Mouse (Mus musculus): ENCODE data around the gene Inpp4b. TPM values are rescaled to one million over a fixed set of nuclear protein-coding genes. Genes with fewer than 3 reads are reported as not detected.

The Inpp4b gene
- total RNA-seq (2021) (10 to 100 TPM; 68.9 to 73.4 TPM), polyA plus RNA-seq (2012; rRNA removed) (7.3 and 26.7 TPM in 2 replicates)
- long read RNA-seq, partial matches to known transcripts: 6 of 13 reads
- long read RNA-seq, other reads (novel, unspliced or antisense): 7 of 13 reads

GRCm38 (mm10) chr8:81342236-81342998 is at the start of gene Inpp4b:
TSS of gene Inpp4b (plus strand) at chr8:81342556.
- H3K9ac ChIP-seq (ENCODE audit: low read depth, low read length): peak within 1 kb of the TSS; percentile 33
- H3K4me1 ChIP-seq (ENCODE audit: control insufficient read depth, insufficient read depth, low read length): peaks cover 2% of the 10 kb centered on the region; the same call in 1 of the 2 replicates
- intact Hi-C loops (cut with DNase I): loop anchor here (10.0 kb wide), 2 partner anchors 682 to 1502 kb away; no protein-coding TSS in a partner anchor
- no peaks in the 10 kb centered on the region for H3K36me3 ChIP-seq (ENCODE audit: control insufficient read depth, insufficient read depth, low read length)
- peak; percentile 70 to 78 for DNase-seq
- peak within 1 kb of the TSS; percentile 50 for H3K4me3 ChIP-seq
- H3K27ac ChIP-seq: no peak within 1 kb of the TSS
- no peaks in the 10 kb centered on the region; the same call in 1 of the 2 replicates for H3K27me3 ChIP-seq (ENCODE audit: control insufficient read depth, insufficient read depth, low read length)
- TF ChIP-seq EP300 (IDR thresholded peaks at IDR 0.05; ENCODE audit: insufficient read depth, low read depth, low read length): no peak
- no peak for TF ChIP-seq POLR2A (IDR thresholded peaks at IDR 0.05; ENCODE audit: insufficient read depth, low read depth, low read length)
- no peak for TF ChIP-seq CTCF (IDR thresholded peaks at IDR 0.05)
- H3K79me2 ChIP-seq (replicated peaks; ENCODE audit: control insufficient read depth, insufficient read depth, low read length): no peaks in the 10 kb centered on the region
- whole genome bisulfite sequencing: 1% methylated on average over 45 of the region's 46 CpGs

- no peak for DNase-seq
- Histone ChIP-seq H3K27me3 (ENCODE audit: control insufficient read depth, insufficient read depth, low read length) (no peaks in the 10 kb centered on the region), H3K4me3 (no peak overlapping the region), H3K4me1 (ENCODE audit: control insufficient read depth, insufficient read depth, low read length) (no peaks in the 10 kb centered on the region), H3K27ac (no peak overlapping the region), H3K9ac (ENCODE audit: low read depth, low read length) (no peak overlapping the region), H3K79me2 (replicated peaks; ENCODE audit: control insufficient read depth, insufficient read depth, low read length) (no peaks in the 10 kb centered on the region), H3K36me3 (ENCODE audit: control insufficient read depth, insufficient read depth, low read length) (no peaks in the 10 kb centered on the region)
- TF ChIP-seq CTCF (IDR thresholded peaks at IDR 0.05): no peak
- no peak for TF ChIP-seq EP300 (IDR thresholded peaks at IDR 0.05; ENCODE audit: insufficient read depth, low read depth, low read length)
- TF ChIP-seq POLR2A (IDR thresholded peaks at IDR 0.05; ENCODE audit: insufficient read depth, low read depth, low read length): no peak
- 53% methylated on average over 2 of the region's 2 CpGs for WGBS
- intact Hi-C loops (cut with DNase I): no loop called here
Measured at GRCm38 (mm10) chr8:81335250-81335649, 7.1 kb upstream of the Inpp4b start.

DNA sequence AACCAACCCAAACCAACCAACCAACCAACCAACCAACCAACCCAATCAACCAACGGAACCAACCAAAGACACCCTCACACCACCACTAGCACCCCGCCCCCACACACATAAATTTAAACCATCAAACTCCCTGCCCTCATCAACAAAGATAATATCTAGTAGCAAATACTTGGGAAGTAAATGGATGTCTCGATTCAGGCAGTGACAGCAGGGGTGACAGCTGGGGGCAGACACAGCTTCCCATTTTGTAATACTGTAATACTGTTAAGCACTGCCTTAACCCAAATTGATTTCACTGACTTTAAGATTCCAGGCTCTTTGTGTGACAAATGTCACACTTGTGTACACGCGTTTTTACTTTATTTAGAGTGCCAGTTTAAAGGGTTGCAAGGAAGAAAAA is 1.2 kb upstream of the Inpp4b start:
- no peaks in the 10 kb centered on the region for H3K79me2 ChIP-seq (replicated peaks; ENCODE audit: control insufficient read depth, insufficient read depth, low read length)
- intact Hi-C loops (cut with DNase I): loop anchor here (10.0 kb wide), 2 partner anchors 684 to 1504 kb away; no protein-coding TSS in a partner anchor
- no peak overlapping the region for H3K4me3 ChIP-seq
- H3K36me3 ChIP-seq (ENCODE audit: control insufficient read depth, insufficient read depth, low read length): no peaks in the 10 kb centered on the region
- H3K9ac ChIP-seq (ENCODE audit: low read depth, low read length): no peak overlapping the region
- TF ChIP-seq POLR2A (IDR thresholded peaks at IDR 0.05; ENCODE audit: insufficient read depth, low read depth, low read length) (no peak), CTCF (IDR thresholded peaks at IDR 0.05) (no peak), EP300 (IDR thresholded peaks at IDR 0.05; ENCODE audit: insufficient read depth, low read depth, low read length) (no peak)
- 52% methylated on average over 5 of the region's 5 CpGs for WGBS
- peaks cover 2% of the 10 kb centered on the region; the same call in 1 of the 2 replicates for H3K4me1 ChIP-seq (ENCODE audit: control insufficient read depth, insufficient read depth, low read length)
- no peaks in the 10 kb centered on the region; the same call in 1 of the 2 replicates for H3K27me3 ChIP-seq (ENCODE audit: control insufficient read depth, insufficient read depth, low read length)
- no peak for DNase-seq
- no peak overlapping the region for H3K27ac ChIP-seq

DNA sequence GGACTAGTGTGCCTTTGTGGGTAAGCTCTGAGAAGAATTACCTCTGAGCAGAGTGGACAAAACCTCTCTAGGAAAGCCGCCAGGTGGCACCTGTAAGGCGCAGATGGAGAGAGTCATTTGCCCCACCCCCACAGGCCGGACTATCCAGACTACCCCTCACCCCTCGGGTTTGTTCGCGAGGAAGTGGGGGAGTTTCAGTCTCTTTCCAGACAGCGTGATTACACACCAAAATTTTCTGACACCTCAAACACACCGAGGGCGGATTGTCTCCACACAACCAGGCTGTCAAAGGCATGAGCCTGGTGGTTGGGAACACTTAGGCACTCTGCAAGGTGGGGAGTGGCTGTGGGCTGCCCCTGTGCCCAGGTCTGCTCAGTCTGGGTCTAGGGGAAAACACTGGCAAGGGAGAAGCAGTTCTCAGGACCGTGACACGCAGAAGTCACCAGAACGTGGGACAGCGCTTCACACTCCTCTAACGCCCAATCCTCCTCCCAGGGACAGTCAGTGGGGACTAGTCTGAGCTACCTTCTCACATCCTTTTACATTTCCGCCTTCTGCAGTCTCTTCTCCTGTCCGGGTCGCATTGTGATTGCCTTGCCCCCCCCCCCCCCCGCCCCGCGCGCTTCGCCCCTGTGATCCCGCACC is 643 bp upstream of the Inpp4b start:
- Histone ChIP-seq H3K79me2 (replicated peaks; ENCODE audit: control insufficient read depth, insufficient read depth, low read length) (no peaks in the 10 kb centered on the region), H3K27me3 (ENCODE audit: control insufficient read depth, insufficient read depth, low read length) (no peaks in the 10 kb centered on the region; the same call in 1 of the 2 replicates), H3K27ac (no peak overlapping the region), H3K4me1 (ENCODE audit: control insufficient read depth, insufficient read depth, low read length) (peaks cover 2% of the 10 kb centered on the region; the same call in 1 of the 2 replicates), H3K4me3 (peak overlapping the region; percentile 50), H3K9ac (ENCODE audit: low read depth, low read length) (0 out of 2 replicates have a peak overlapping the region, but pooled peaks have one; percentile 33), H3K36me3 (ENCODE audit: control insufficient read depth, insufficient read depth, low read length) (no peaks in the 10 kb centered on the region)
- no peak for TF ChIP-seq EP300 (IDR thresholded peaks at IDR 0.05; ENCODE audit: insufficient read depth, low read depth, low read length)
- no peak for TF ChIP-seq POLR2A (IDR thresholded peaks at IDR 0.05; ENCODE audit: insufficient read depth, low read depth, low read length)
- peak; percentile 54 for TF ChIP-seq CTCF (IDR thresholded peaks at IDR 0.05)
- 2% methylated on average over 23 of the region's 23 CpGs for WGBS
- peak; percentile 46 to 60 for DNase-seq
- intact Hi-C loops (cut with DNase I): loop anchor here (10.0 kb wide), 2 partner anchors 683 to 1503 kb away; no protein-coding TSS in a partner anchor

- DNase-seq: no peak
- H3K27me3 ChIP-seq (ENCODE audit: control insufficient read depth, insufficient read depth, low read length): no peaks in the 10 kb centered on the region; the same call in 1 of the 2 replicates
- H3K9ac ChIP-seq (ENCODE audit: low read depth, low read length): no peak overlapping the region
- TF ChIP-seq EP300 (IDR thresholded peaks at IDR 0.05; ENCODE audit: insufficient read depth, low read depth, low read length) (no peak), POLR2A (IDR thresholded peaks at IDR 0.05; ENCODE audit: insufficient read depth, low read depth, low read length) (no peak), CTCF (IDR thresholded peaks at IDR 0.05) (no peak)
- H3K27ac ChIP-seq: no peak overlapping the region
- no peak overlapping the region for H3K4me3 ChIP-seq
- H3K36me3 ChIP-seq (ENCODE audit: control insufficient read depth, insufficient read depth, low read length): no peaks in the 10 kb centered on the region
- intact Hi-C loops (cut with DNase I): loop anchor here (10.0 kb wide), 2 partner anchors 682 to 1502 kb away; no protein-coding TSS in a partner anchor
- WGBS: 36% methylated on average over 3 of the region's 3 CpGs
- no peaks in the 10 kb centered on the region for H3K79me2 ChIP-seq (replicated peaks; ENCODE audit: control insufficient read depth, insufficient read depth, low read length)
- peaks cover 2% of the 10 kb centered on the region; the same call in 1 of the 2 replicates for H3K4me1 ChIP-seq (ENCODE audit: control insufficient read depth, insufficient read depth, low read length)
Measured at GRCm38 (mm10) chr8:81342999-81343302, 595 bp downstream of the Inpp4b start.
